Mouse (Mus musculus) testis, postnatal 10 days (tissue): ENCODE data around the gene Zfand6.

Experiments used
- DNase-seq: peaks from one replicate; pipeline ENCODE4 v3.0.0; 2021; ENCODE audit warnings: low spot score

Gene Zfand6

DNA sequence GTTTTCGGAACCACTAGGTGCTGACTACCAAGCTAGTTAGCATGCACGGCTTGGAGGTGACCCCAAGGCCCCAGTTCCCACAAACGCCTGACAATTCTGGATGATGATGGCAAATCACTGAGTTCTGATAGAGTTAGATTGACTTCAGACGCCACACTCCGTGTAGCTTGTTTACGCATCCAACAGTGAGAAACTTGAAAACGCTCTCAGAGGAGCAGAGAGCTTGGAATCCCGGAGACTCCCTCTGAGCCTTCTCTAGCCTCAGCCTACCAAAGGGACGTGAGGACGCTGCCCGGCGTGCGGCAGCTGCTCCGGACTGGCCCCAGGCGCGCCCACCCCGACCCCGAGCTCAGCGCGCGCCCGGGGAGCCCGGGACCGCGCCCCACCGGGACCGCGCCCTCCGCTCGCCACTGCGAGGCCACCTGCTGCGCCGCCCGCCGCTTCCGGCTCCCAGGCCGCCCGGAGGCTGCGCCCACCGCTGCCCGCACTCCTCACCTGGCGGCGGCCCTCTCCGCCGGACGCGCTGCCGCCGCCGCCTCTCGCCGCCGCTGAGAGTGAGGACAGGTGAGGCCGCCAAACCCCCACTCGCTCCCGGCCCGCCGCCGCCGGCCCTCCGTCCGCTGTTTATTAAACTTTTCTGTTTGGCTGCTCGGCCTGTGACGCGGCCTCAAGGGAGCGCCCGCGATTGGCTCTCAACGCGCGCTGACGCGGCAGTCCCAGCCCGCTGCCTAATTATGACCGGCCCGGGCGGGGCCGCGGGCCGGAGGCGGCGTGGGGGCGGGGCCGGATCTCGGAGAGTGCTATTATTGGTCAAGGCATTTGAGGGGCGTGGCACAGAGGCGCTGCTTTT is at the start of gene Zfand6:
Gene Zfand6, minus strand, starts transcription at position 709 of the 850 bp plus-strand sequence.
- DNase-seq = peak; percentile 100

GRCm38 (mm10) chr7:84736803-84737202 is 47.0 kb upstream of the Zfand6 start:
- no peak for DNase-seq

DNA sequence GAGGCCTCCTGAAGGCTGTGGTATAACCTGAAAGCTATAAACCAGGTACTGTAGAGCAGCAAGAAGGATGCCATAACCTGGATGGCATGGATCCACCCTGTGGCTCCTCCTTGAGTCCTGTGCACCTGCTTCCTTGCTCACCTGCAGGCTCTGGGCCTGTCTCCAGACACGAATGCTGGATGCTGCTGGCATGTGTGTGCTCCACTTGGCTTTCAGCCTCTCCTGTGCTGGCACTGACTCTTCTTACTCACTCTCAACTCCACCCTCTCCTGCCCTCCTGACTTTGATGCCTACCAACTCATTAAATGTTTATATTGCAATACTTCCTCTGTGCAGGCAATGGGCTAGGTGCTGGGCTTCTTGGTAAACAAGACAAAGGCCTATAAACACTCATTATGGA is 43.3 kb upstream of the Zfand6 start:
- DNase-seq = no peak

- no peak for DNase-seq
Measured at GRCm38 (mm10) chr7:84732052-84732451, 42.3 kb upstream of the Zfand6 start.

DNA sequence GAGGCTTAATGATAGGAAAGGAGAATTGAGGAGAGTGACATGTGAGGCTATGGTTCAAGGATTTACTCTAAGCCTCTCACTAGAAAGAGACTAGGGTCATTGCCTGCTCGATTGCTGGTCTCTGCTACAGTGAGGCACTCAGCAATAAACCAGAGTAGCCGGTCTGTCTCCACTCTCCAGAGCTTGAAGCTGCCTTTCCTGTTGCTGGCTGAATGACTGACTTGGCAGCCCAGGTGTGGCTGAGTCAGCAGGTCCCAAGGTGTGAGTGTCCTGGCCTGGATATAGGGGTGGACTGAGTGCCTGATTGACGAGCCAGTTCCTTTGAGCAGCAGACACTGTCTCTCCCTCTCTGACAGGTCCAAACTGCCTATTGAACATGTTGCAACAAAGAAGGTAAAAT is 41.3 kb upstream of the Zfand6 start:
- no peak for DNase-seq

DNA sequence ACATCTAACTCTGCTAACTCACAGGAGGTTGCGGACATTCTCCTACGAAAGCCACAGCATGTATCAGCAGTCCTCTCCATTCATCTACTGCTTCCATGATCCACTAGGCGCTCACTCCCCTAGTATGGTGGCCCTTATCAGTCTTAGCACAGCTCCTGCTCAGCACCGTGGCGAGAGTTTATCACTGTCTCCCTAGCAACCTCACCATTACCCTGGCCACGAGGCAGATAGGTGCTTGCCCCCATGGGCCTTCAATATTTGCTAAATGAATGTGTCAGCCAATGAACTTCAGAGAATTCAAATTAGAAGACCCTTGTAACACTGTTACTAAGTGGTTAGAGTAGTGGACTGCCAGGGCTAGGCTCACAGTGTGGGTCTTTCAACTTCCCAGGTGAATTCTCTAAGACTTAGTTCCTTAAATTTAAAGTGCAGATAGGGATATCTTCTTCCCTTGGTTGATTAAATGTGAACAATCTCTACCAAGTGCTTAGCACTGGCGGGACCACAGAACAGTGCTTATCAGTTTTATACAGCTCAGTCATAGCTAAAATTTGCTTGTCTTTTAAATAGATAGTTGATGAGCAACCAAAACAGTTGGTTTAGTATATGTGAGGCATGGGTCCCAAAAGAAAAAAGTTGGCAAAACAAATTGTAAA is 33.2 kb upstream of the Zfand6 start:
- DNase-seq = no peak

GRCm38 (mm10) chr7:84710287-84710958 is 20.7 kb upstream of the Zfand6 start:
- no peak for DNase-seq

GRCm38 (mm10) chr7:84706877-84707276 is 17.1 kb upstream of the Zfand6 start:
- DNase-seq = no peak

GRCm38 (mm10) chr7:84690101-84690509 is 346 bp upstream of the Zfand6 start:
- no peak for DNase-seq

GRCm38 (mm10) chr7:84687653-84688580 is 1.8 kb downstream of the Zfand6 start:
- DNase-seq = no peak

DNA sequence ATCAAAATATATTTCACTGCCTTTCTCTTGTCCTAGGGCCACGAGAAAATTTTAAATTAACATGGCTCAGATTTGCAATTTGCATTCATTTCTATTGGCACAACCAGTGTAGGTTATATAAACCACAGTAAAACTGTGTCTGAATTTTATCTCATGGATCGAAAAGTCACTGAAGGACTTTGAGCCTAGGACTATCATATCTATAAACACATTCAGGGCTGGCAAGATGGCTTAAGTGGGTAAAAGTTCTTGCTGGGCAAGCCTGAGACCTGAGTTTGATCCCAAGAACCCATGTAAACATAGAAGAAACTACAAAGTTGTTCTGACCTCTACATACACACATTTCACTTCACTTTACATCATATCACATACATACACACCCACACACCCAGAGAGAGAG is 3.4 kb downstream of the Zfand6 start:
- no peak for DNase-seq

GRCm38 (mm10) chr7:84684675-84685074 is 5.1 kb downstream of the Zfand6 start:
- no peak for DNase-seq

DNA sequence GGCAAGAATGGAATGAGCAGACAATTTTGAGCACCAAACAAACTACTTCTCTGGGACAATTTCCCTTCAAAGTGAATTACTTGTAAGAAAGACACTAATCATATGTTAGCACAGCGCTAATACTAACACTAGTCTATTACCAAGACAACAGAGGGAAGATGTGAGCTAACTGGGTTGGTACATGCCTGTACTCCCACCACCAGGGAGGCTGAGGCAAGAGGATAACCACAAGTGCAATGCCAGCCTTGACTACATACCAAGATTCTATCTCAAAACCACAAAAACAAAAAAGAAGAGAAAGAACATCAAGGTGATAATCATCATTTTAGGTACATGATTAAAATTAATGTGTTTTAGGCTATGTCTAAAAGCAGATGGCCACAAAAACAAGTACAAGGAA is 8.2 kb downstream of the Zfand6 start:
- no peak for DNase-seq

DNA sequence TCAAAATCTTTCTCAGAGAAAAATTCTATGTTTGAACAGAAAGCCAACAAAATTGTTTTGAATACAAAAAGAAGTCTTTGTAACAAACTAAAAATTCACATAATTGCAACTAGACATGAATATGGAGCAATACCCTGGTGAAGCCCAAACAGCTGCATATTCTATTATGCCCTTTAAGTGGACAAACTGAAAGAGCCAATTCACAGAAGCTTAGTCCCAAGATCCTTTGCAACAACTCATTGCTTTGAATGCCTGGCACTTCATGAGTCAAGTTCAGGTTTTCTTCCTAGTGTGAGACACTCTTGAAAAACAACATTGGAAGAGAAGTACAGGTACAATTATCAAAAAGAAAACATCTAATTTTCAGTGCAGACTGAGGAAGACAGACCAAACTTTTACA is 8.8 kb downstream of the Zfand6 start:
- no peak for DNase-seq

DNA sequence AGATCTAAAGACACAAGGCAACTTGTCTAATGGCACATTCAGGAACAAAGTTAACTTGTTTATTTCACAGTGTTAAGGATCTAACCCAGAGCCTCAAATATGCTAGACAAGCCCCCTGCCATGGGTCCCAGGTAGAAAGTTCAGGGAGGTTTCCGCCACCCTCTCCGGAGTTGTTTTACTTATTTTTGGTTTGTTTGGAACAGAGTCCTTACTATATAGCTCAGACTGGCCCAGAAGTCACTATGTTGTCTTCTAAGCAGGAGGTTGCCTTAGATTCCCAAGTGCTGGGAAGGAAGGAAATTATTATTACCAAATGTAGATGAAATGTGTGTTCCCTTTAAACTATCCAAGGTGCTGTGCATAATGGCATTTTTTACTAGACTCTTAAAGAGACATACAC is 9.7 kb downstream of the Zfand6 start:
- DNase-seq = no peak

DNA sequence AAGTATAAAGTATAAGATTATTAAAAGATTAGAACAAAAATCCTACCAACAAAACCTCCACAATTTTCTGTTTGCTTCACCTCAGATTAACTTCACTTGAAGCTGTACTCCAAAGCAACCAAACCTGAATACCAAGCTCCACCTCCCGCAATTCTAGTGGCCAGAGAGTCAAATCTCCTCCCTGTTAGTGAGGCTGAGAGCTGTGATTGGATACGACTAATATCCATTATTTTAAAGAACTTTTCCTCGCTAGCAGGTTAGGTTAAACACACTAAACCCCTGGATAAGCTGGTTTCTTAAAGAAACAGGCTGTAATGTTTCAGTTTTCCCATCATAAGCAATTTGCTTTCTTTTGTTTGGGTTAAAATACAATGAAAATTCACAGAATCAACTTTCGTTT is 10.5 kb downstream of the Zfand6 start:
- DNase-seq = peak; percentile 51

- DNase-seq = no peak
Measured at GRCm38 (mm10) chr7:84673103-84673502, 16.7 kb downstream of the Zfand6 start.

DNA sequence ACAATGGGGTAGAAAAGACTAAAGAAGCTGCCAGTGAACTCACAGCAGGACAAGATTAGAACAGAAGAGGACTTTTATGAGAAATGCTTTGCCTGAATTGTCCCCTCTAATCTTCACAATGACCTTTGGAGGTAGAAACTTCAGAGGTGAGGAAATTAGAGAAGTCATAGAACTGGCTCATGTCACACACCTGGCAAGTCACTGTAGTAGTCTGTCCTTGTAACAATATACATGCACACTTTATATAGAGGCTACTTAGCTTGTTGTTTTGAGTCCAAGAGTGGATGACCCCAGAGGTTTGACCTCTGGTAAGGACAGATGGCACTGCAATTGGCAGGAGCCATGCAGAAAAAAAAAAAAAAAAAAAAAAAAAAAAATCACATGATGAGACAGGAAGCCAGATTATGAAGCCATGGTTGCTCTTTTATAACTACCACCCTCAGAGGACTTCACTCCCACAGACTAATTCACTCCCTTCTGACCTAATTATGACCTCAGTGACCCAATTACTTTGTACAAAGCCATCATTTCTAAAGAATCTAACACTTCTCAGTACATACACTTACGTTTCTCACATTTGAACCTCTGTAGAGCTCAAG is 20.1 kb downstream of the Zfand6 start:
- no peak for DNase-seq

DNA sequence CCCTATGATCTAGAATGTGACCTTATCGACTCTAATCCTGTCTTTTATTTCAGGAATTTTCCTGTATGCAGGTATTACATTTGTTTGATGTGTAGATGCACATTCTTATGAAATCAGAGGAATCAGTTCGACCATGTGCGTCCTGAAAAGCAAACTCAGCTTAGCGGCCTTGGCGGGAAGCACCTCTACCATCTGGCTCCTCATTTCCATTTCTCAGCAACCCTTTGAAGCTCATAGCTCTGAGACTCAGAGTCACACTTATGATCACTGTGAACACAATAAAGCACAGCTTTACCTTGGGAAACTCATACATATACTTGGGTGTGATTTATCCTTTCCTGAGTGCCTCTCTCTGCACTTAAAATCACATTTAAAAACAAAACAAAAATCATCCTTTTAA is 21.8 kb downstream of the Zfand6 start:
- DNase-seq = no peak

- DNase-seq = no peak
Measured at GRCm38 (mm10) chr7:84652740-84653139, 37.0 kb downstream of the Zfand6 start.

GRCm38 (mm10) chr7:84651987-84652321 is 37.8 kb downstream of the Zfand6 start:
- no peak for DNase-seq
